Mouse (Mus musculus): ENCODE data around the gene Prps1. TPM values are rescaled to one million over a fixed set of nuclear protein-coding genes. Genes with fewer than 3 reads are reported as not detected.

Gene Prps1
- total and polyA plus RNA-seq, 2 experiments = 10.6 to 30.7 TPM

GRCm38 (mm10) chrX:140509817-140510216, 53.4 kb downstream of the Prps1 start:
- H3K36me3 ChIP-seq (ENCODE audit: control insufficient read depth, insufficient read depth, low read length) = no peaks in the 10 kb centered on the region
- WGBS = 25% methylated on average over 5 of the region's 6 CpGs
- DNase-seq (ENCODE audit: extremely low read depth, low read depth, low spot score) = peak; percentile 69
- peak overlapping the region; percentile 38 for H3K27ac ChIP-seq (replicated peaks; ENCODE audit: insufficient read depth, low read depth, low read length)
- no peaks in the 10 kb centered on the region for H3K27me3 ChIP-seq (ENCODE audit: control insufficient read depth, insufficient read depth, low read length)
- no peaks in the 10 kb centered on the region for H3K79me2 ChIP-seq (ENCODE audit: control insufficient read depth, insufficient read depth, low read length)
- TF ChIP-seq CTCF (IDR thresholded peaks at IDR 0.05; ENCODE audit: low read depth, low read length) (no peak), POLR2A (IDR thresholded peaks at IDR 0.05; ENCODE audit: extremely low read depth, insufficient read depth, low read length) (no peak)
- H3K4me3 ChIP-seq (ENCODE audit: insufficient read depth, low read depth, low read length) = no peak overlapping the region
- peaks cover 32% of the 10 kb centered on the region for H3K4me1 ChIP-seq (ENCODE audit: control insufficient read depth, insufficient read depth, low read length)
- H3K9ac ChIP-seq (ENCODE audit: low read depth, low read length) = no peak overlapping the region

DNA sequence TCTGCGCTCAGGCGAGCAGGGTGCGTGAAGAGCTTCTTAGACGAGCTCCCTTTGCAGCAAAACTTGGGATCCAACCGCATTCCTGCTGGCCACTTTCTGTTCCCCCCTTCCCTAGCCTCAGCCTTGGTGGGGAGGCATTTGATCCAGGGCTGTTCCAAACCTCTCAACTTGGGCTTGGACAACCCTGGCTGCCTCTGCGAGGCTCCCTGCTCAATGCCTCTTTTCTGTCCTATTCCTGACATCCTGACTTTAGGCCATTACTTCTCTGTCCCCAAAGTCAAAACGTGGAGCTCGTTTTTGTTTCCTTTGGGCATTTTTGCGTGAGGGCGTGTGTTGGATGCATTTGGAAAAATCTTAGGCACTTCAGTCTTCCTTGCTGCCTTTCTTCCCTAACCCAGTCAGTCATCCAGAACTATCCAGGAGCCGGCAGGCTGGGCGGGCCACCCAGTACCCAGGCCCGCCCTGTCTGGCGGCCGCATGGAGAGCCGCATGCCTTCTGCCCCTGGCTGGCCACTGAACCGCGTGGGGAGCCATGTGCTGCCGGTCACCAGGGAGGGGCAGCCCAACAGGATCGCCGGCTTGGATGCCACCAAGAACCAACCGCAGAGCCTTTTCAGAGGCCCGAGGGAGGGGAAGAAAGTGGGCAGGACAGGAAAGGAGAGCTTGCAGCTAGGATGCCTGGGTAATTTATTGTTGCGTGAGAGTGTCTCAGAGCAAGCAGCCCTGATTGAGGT, 54.5 kb downstream of the Prps1 start:
- no peak for TF ChIP-seq POLR2A (IDR thresholded peaks at IDR 0.05; ENCODE audit: extremely low read depth, insufficient read depth, low read length)
- TF ChIP-seq CTCF (IDR thresholded peaks at IDR 0.05; ENCODE audit: low read depth, low read length) = no peak
- H3K27me3 ChIP-seq (ENCODE audit: control insufficient read depth, insufficient read depth, low read length) = no peaks in the 10 kb centered on the region

DNA sequence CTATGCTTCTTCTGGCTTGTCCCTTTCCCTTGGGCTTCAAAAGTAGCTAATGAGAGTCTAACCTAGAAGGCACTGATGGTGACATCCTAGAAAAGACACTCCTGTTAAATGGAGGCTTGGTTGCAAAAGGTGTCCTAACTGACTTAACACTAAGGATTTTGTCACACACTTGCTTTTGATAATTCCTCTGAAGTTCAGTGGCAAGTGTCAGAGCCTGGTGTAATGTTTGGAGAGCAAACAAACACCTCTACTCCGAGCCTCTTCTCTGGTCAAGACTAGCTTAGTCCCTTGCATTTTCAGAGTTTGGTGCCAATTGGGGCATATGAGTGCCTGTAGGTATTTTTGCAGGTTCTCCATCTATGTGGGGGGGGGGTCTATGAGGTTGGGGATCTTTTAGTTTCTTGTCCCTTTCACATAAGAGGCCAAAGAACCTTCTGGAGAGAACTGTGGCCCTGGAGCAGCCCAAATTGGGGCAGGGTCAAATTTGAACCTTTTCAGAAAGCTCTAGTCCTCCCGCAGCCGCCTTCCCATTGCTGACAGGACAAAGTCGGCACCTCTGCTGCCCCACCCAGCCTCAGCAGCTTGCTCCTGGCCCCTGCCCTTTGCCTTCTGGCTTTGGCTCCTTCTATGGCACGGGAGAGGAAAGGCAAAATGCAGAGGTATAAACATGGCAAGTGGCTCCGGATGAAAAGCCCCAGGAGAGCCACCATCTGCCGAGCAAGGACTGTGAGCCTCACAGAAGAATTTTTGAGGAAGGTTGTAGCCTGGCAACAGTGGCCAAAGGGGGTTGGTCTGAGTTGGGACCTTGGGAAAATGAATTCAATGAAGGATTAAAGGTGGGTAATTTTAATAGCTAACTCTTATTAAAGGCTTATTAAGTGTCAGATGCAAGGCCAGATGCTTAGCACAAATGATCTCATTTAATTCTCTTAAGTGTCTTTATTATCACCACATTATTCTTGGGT, 55.6 kb downstream of the Prps1 start:
- Histone ChIP-seq H3K4me3 (ENCODE audit: insufficient read depth, low read depth, low read length) (no peak overlapping the region), H3K9ac (ENCODE audit: low read depth, low read length) (no peak overlapping the region), H3K27ac (replicated peaks; ENCODE audit: insufficient read depth, low read depth, low read length) (peak overlapping the region; percentile 56), H3K36me3 (ENCODE audit: control insufficient read depth, insufficient read depth, low read length) (no peaks in the 10 kb centered on the region), H3K79me2 (ENCODE audit: control insufficient read depth, insufficient read depth, low read length) (no peaks in the 10 kb centered on the region), H3K27me3 (ENCODE audit: control insufficient read depth, insufficient read depth, low read length) (no peaks in the 10 kb centered on the region), H3K4me1 (ENCODE audit: control insufficient read depth, insufficient read depth, low read length) (peaks cover 21% of the 10 kb centered on the region)
- WGBS = 33% methylated on average over 7 of the region's 7 CpGs
- peak; percentile 59 for DNase-seq (ENCODE audit: extremely low read depth, low read depth, low spot score)
- TF ChIP-seq CTCF (IDR thresholded peaks at IDR 0.05; ENCODE audit: low read depth, low read length) (no peak), POLR2A (IDR thresholded peaks at IDR 0.05; ENCODE audit: extremely low read depth, insufficient read depth, low read length) (no peak)

More for the DNA sequence above, 54.5 kb downstream of the Prps1 start:
- Histone ChIP-seq H3K4me3 (ENCODE audit: insufficient read depth, low read depth, low read length) (no peak overlapping the region), H3K27ac (replicated peaks; ENCODE audit: insufficient read depth, low read depth, low read length) (peak overlapping the region; percentile 49), H3K79me2 (ENCODE audit: control insufficient read depth, insufficient read depth, low read length) (no peaks in the 10 kb centered on the region), H3K36me3 (ENCODE audit: control insufficient read depth, insufficient read depth, low read length) (no peaks in the 10 kb centered on the region), H3K4me1 (ENCODE audit: control insufficient read depth, insufficient read depth, low read length) (peaks cover 29% of the 10 kb centered on the region), H3K9ac (ENCODE audit: low read depth, low read length) (no peak overlapping the region)
- DNase-seq (ENCODE audit: extremely low read depth, low read depth, low spot score) = peak; percentile 71
- WGBS = 57% methylated on average over 24 of the region's 24 CpGs

- Histone ChIP-seq H3K27ac (replicated peaks; ENCODE audit: insufficient read depth, low read depth, low read length) (no peak overlapping the region), H3K4me3 (ENCODE audit: insufficient read depth, low read depth, low read length) (no peak overlapping the region), H3K36me3 (ENCODE audit: control insufficient read depth, insufficient read depth, low read length) (no peaks in the 10 kb centered on the region), H3K9ac (ENCODE audit: low read depth, low read length) (no peak overlapping the region), H3K27me3 (ENCODE audit: control insufficient read depth, insufficient read depth, low read length) (no peaks in the 10 kb centered on the region), H3K79me2 (ENCODE audit: control insufficient read depth, insufficient read depth, low read length) (no peaks in the 10 kb centered on the region), H3K4me1 (ENCODE audit: control insufficient read depth, insufficient read depth, low read length) (peaks cover 13% of the 10 kb centered on the region)
- DNase-seq (ENCODE audit: extremely low read depth, low read depth, low spot score) = peak; percentile 41
- TF ChIP-seq POLR2A (IDR thresholded peaks at IDR 0.05; ENCODE audit: extremely low read depth, insufficient read depth, low read length) (no peak), CTCF (IDR thresholded peaks at IDR 0.05; ENCODE audit: low read depth, low read length) (no peak)
- WGBS = 41% methylated on average over 2 of the region's 2 CpGs
Observed at GRCm38 (mm10) chrX:140513379-140513778, 57.0 kb downstream of the Prps1 start.

DNA sequence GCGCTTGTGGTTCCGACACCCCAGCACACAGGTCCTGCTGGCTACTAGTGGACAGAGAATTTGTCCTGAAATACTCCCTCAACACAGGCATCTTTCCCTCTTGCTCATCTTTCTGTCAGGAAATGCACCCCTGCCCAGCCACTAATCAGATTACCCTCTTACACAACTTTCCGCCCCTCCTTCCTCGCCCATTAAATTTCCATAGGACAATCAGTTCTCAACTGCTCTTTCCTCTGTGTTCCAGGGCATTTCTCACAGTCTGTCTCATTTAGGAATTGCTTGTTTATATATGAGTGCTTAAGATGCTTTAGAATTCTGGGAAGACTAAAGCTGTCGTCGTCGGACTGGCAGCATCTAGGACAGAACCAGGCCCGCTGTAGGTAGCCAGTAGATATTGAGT, 61.9 kb downstream of the Prps1 start:
- no peak for DNase-seq (ENCODE audit: extremely low read depth, low read depth, low spot score)
- Histone ChIP-seq H3K36me3 (ENCODE audit: control insufficient read depth, insufficient read depth, low read length) (no peaks in the 10 kb centered on the region), H3K27me3 (ENCODE audit: control insufficient read depth, insufficient read depth, low read length) (no peaks in the 10 kb centered on the region), H3K4me1 (ENCODE audit: control insufficient read depth, insufficient read depth, low read length) (peaks cover 5% of the 10 kb centered on the region), H3K79me2 (ENCODE audit: control insufficient read depth, insufficient read depth, low read length) (no peaks in the 10 kb centered on the region), H3K9ac (ENCODE audit: low read depth, low read length) (no peak overlapping the region), H3K27ac (replicated peaks; ENCODE audit: insufficient read depth, low read depth, low read length) (no peak overlapping the region), H3K4me3 (ENCODE audit: insufficient read depth, low read depth, low read length) (no peak overlapping the region)
- TF ChIP-seq POLR2A (IDR thresholded peaks at IDR 0.05; ENCODE audit: extremely low read depth, insufficient read depth, low read length) (no peak), CTCF (IDR thresholded peaks at IDR 0.05; ENCODE audit: low read depth, low read length) (no peak)
- WGBS = 96% methylated on average over 8 of the region's 8 CpGs

All from liver, adult 2 months (tissue).